Mouse (Mus musculus) embryo, embryonic 10.5 days (tissue): Measurements from ENCODE around the gene Txnrd1.

ENCODE experiments used
- DNase-seq: peaks from one replicate; pipeline ENCODE4 v3.0.0-alpha.2; 2015; ENCODE audit warnings: low spot score

Gene Txnrd1

DNA sequence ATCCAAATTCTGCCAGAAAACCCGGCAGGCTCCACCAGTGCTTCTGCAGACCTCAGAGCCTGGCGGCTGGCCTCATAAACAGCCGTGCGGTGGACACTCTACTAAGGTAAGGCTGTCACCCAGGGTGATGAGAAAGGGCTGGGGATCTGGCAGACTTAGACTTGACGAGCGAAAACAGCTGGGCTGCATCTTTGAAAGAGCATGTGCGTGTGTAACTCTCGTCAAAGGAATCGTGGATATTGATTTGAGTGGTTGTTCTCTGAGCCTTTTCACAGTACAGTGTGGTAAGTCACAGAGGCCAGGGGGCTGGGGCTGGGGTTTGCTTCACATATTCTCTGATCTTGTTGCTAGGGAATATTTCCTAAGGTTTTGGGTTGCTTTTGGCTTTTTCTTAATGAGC is at the start of gene Txnrd1:
Gene Txnrd1 (plus strand): TSS at position 26 of the 400 bp plus-strand sequence.
- DNase-seq = no peak

DNA sequence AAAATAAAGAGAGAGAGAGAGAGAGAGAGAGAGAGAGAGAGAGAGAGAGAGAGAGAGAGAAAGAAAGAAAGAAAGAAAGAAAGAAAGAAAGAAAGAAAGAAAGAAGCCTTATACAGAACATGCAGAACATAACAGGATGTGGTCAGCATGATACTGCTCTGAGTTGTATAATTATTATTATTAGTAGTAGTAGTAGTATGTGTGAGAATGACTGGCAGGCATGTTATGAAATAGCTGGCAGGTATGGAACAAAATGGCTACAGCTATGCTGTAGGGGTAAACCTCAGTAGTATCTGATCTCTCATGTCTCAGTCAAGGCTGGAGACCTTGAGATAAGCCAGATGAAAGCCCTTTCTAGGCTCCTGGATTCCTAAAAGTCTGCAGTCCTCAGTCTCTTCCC is 44.6 kb upstream of the Txnrd1 start:
- DNase-seq = no peak

- DNase-seq = no peak
Observed at GRCm38 (mm10) chr10:82790504-82790903, 43.2 kb upstream of the Txnrd1 start.

GRCm38 (mm10) chr10:82791713-82792112 is 42.0 kb upstream of the Txnrd1 start:
- no peak for DNase-seq

GRCm38 (mm10) chr10:82792311-82792710 is 41.4 kb upstream of the Txnrd1 start:
- DNase-seq = no peak

- DNase-seq = peak; percentile 55
Observed at GRCm38 (mm10) chr10:82795071-82795731, 38.5 kb upstream of the Txnrd1 start.

GRCm38 (mm10) chr10:82795767-82796166 is 38.0 kb upstream of the Txnrd1 start:
- DNase-seq = no peak

DNA sequence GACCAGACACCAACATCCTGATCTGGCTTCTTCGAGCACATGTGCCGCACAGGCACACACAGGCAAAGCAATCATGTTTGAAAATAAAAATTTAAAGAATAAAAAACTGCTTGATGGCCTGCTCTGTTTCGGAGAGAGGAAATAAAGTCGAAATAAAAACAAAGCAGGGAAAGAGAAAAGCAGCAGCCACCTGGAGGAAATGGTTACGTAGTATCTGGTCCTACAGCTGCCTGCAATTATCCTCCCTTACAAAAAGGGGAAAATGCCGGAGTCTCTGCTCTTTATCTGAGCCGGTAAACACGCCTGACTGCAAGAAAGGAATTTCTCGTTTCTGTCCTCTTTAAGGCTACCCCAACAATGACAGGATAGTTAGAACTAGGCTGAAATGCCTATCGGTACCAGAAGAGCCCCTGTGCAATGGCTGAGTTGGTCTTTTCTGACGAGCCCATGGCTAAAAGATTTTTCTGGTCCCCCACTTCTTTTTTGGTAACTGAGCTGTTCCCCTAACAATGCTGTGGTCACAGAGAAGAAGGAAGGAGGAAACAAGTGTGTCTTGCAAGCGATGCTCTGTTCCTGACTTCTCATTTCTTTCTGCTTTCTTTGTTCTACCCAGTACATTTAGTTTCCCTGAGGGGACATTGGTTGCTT is 37.2 kb upstream of the Txnrd1 start:
- DNase-seq = peak; percentile 45

- no peak for DNase-seq
Observed at GRCm38 (mm10) chr10:82797119-82797491, 36.6 kb upstream of the Txnrd1 start.

DNA sequence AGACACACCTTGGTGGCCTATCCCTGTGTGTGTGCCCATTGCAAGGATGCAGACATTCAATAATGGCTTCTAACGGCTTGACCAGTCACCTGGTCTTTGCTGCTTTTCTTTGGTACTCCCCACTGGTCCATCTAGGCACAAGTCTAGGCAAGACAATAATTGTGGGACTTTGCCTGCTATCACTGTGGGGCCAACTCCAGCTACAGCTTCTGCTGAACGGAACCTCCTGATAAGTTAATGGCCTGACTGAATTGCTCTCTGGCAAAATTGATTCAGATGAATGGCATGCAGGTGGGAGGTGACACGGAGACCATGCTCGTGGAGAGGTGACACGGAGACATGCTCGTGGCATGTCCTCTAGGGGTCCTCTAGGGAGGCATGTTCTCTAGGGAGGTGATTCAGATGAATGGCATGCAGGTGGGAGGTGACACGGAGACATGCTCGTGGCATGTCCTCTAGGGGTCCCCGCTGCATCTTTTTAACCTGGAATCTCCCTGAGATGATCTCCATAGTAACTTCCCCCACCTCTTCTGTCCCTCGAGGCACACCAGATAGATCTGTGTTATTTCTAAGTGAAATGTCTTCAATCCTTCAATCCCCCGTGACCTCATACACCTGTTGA is 35.3 kb upstream of the Txnrd1 start:
- no peak for DNase-seq

GRCm38 (mm10) chr10:82800094-82800493 is 33.7 kb upstream of the Txnrd1 start:
- DNase-seq = no peak

DNA sequence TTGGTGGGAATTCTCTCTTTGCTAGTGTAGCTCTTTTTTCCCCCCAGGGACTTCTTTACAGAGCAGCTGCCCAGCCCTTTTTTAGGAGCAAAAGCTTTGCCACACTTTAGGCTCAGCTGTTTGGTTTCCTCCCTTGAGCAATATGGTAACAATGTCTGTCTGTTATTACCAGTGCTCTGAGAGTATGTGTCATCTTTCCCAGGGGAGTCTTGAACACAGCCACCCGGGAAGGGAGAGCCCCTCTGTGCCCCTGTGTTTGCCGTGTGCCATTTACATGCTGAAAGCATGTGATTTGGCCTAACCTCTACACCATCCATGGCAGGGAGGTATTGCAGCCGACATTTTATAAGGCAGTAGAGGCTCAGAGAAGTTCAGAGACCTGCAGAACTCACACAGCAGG is 29.4 kb upstream of the Txnrd1 start:
- DNase-seq = no peak

- DNase-seq = no peak
Observed at GRCm38 (mm10) chr10:82805111-82805510, 28.6 kb upstream of the Txnrd1 start.

DNA sequence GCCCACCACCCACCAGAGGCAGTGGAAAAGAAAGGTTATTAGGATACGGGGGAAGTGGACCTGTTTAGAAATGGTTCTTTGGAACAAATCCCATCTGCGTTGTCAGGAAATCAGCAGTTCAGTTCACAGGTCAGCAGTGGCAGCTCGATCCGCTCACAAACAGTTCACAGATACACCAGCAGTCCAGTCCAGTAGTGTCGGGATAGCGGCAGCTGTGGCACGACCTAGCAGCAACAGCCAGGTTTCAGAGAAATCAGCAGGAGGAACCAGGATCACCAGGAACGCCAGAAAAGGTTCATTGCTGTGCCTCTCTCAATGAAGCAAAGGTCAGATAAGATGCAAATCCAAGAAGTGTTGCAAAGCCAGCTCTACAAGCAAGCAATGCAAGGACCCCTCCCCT is 27.3 kb upstream of the Txnrd1 start:
- DNase-seq = no peak

DNA sequence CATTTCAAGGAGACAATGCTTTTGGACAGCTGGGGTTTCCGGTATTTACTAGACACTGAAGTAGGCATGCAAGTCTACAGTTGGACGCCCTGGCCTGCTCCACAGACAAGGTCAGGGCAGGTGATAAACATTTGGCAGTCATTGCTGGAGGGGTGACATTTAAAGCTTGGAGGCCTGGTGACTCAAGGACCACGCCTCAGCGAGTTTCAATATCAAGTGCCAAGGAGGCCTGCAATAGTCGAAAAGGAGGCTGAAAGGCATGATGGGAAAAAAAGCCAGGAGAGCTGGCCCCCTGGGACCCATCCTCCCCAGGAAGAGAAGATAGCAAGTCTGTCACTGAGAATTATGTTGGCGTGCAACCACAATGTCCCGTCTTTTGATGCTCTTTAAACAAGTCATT is 26.5 kb upstream of the Txnrd1 start:
- no peak for DNase-seq

GRCm38 (mm10) chr10:82808155-82808554 is 25.6 kb upstream of the Txnrd1 start:
- DNase-seq = peak; percentile 21

DNA sequence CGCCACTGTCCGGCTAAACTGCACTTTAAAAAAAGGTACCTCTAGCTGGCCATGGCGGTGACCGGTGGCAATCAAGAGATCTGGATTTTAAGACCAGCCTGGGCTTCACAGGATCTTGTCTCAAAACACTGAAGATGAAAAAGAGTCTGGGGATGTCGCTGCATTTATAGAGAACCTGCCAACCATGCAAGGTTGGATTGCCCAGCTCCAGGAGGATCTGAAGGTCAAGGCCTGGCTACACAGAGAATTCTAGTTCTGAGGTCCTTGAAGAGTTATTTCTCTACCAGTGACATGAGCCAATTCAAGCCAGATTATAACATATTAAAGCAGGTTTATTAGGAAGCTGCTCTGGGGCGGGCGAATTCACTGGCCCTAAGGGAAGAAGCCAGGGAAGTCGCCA is 24.9 kb upstream of the Txnrd1 start:
- DNase-seq = no peak

DNA sequence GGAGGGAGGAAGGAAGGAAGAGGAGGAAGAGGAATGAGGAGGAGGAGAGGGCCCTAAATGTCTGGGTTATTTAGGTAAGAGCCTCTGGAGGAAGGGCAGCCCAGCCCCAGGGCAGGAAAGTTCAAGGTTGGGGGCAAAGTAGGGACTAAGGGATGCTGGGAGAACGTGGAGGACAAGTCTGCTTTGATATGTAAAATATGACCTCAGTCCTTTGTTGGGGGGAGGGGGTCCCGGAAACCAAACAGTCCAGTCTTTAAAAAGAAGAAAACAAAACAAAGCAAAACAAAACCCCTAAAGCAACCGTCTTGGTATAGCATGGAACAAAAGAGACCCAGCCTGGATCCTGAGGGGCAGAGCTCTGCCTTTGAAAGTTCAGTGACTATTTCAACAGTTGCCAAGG is 24.4 kb upstream of the Txnrd1 start:
- DNase-seq = no peak

DNA sequence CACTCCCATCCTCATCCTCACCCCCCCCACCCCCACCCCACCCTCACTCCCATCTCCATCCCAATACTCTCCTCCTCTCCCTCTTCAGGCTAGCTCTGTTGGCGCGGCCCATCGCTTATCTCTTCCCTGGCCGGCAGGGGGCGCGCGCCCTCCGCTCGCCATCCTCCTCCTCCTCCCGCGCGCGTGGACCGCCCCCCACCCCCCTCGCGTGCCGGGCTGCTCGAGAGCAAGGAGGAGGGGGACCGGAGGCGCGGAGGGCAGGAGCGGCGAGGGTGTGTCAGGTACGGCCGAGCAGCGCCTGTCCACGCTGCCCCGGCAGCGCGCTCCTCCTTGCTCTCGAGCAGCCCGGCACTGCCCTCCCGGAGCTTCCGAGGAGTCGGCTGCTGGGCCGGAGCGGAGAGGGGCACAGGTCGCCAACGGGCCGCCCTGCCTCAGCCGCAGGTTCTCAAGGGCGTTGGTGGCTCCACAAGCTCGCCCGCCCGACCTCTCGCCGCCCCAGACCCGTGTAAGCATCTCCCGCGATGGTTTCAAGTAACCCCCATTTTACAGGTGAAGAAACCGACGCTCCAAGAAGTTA is 21.8 kb upstream of the Txnrd1 start:
- peak; percentile 80 for DNase-seq

- DNase-seq = peak; percentile 67
Observed at GRCm38 (mm10) chr10:82814096-82814970, 19.4 kb upstream of the Txnrd1 start.

GRCm38 (mm10) chr10:82816441-82816840 is 17.3 kb upstream of the Txnrd1 start:
- DNase-seq = no peak

DNA sequence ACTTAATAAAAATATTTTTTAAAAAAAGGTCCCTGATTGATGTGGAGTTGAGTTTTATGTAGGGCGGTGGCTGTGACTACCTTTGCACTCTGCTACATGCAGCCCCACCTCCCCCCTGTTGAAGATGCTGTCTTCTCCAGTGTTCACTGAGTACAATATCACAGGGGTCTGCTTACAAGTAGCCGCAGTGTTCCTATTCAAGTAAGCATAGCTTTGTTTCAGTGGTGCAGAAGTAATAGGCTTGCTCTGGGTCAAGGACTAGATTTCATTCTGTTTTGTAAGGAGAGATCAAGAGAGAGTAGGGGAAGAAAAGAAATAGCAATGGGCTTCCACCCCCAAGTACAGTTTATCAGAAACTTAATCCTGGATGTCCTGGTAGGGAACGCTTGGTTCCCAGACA is 16.2 kb upstream of the Txnrd1 start:
- peak; percentile 61 for DNase-seq
